17 mouse cellular contexts compared by ENCODE assay signal in the genomic region with DNA sequence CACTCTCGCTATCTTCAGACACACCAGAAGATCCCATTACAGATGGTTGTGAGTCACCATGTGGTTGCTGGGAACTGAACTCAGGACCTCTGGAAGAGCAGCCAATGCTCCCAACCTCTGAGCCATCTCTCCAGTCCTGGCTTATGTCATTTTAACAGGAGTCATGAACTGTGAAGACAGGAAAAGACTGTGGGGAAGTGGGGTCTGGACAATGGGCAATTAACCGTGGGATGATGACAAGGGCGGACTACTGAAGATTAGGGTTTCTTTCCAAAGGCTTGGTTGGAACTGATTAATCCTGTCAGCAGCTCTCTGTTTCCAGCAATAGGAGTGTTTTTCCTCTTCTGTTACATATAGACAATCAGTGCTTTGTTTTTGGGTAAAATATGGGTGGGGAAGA.
"Had no signal": no experiment of that assay in that cellular context is flagged by ENCODE, and none has a peak within 500 bp of the region (broad histone marks: within the 10 kb centered on the region; RNA-seq: fewer than 3 reads in every experiment).

No protein-coding gene starts in this region.

- ATAC-seq: liver, embryonic 12.5 days; lung, postnatal 0 days had no signal

- H3K27ac ChIP-seq: kidney, embryonic 15.5 days; left cerebral cortex, adult 2 months; liver, embryonic 12.5 days; liver, embryonic 15.5 days had no signal

- DNase-seq: kidney, adult 11 months; kidney, adult 8-10 months; kidney, postnatal 10 days; kidney, postnatal 36 days; layer of hippocampus, postnatal 36 days; lung, embryonic 14.5 days; midbrain, embryonic 14.5 days; right cerebral cortex, postnatal 14 days; right cerebral cortex, postnatal 4 days; thymus, postnatal 25 days had no signal

- H3K9me3 ChIP-seq: kidney, embryonic 15.5 days; liver, embryonic 15.5 days had no signal

- H3K27me3 ChIP-seq: kidney, embryonic 15.5 days; liver, embryonic 12.5 days; liver, embryonic 15.5 days had no signal

- H3K4me3 ChIP-seq: kidney, embryonic 15.5 days; left cerebral cortex, adult 2 months; liver, embryonic 12.5 days; liver, embryonic 15.5 days; megakaryocyte, embryonic 14.5 days had no signal

- H3K4me1 ChIP-seq: kidney, embryonic 15.5 days had no signal

- H3K4me2 ChIP-seq: kidney, embryonic 15.5 days; liver, embryonic 12.5 days; liver, embryonic 15.5 days; lung, embryonic 14.5 days; midbrain, embryonic 11.5 days had no signal

- H3K9ac ChIP-seq: kidney, embryonic 15.5 days; liver, embryonic 12.5 days; liver, embryonic 15.5 days; lung, embryonic 14.5 days had no signal

- H3K36me3 ChIP-seq: kidney, embryonic 15.5 days; liver, embryonic 12.5 days; liver, embryonic 15.5 days had no signal
